Mouse (Mus musculus) mammary gland, adult 2 months (tissue): Measurements from ENCODE around the gene Ndc80. TPM values are rescaled to one million over a fixed set of nuclear protein-coding genes. Genes with fewer than 3 reads are reported as not detected.

ENCODE experiments used
- polyA plus RNA-seq: library from polyadenylated mRNA; depleted of rRNA; stranded (reverse); fragments of >200 nt; gene quantifications from 2 replicates; pipeline ENCODE4 v1.2.3, GENCODE M21; 2012; ENCODE audit warnings: low replicate concordance; rRNA removed

Gene Ndc80
- polyA plus RNA-seq = 0.11 and 0.19 TPM in 2 replicates

DNA sequence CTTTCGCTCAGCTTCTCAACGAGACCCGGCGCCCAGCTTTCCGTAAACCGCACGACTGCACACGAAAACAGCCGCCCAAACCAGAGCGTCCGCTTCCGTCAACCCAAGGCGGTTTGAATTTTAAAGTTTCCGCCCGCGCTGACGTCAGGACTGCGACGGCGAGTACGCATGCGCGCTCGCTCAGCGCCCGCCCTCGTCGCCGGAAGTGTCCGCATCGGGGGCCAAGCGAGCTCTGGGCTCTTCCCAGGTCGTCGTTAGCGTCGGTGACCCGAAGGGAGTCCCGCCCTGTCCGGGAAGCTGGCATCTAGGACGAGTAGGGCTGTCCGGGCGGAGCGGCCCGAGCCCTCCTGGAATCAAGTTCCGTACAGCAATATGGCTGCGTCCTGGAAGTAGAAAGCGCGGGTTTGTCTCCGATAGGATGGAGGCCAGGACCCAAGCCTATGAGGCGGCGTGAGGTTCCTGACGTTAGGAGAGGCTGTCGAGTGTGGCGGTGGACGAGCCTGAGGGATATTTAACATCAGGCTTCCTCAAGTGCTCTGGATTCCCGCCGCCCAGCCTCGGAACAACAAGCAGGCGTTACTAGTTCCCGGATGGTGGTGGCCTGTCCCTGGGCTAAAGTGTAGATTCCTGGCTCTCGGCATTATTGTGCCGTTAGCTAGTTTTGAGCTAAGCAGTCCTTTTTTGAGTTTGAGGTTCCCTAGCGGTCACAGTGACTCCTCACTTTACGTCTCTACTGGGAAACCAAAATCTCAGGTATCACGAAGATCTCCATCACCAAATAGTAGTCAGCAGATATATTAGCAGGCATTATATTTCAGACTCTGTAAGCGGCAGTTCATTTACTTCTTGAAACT, at the start of gene Ndc80:
Ndc80 (minus strand) TSS at position 147 of the 854 bp plus-strand sequence.

DNA sequence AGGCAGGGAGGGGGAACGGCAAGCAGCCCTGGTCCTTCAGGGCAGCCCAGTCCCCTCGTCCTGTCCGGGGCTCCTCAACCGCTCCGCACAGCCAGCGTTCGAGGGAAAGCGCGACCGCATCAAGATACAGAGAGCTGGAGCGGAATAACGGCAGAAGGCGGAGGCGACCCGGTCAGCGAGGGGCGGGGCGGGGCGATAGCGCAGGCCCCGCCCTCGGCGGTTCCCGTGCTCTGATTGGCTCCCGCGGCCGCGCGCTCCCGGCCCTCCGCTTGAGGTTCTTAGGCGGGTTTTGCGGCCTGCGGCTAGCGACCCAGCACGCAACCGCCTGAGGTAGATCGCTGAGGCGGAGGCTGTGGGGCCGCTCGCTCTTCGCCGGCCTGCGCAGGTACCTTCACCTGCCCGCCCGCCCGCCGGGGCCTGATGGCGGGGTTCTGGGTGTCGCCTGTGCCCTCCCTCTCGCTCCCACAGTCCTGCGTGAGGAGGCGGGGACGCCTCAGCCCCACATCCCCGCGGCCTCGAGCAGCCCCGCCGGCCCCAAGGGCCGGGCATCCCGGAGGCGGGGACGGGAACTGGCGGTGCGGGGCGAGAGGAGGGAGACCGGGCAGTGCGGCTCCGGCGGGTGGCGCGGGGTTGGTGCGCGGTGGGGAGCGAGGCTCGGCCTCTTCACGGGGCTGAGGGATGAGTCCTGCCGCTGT, 25.2 kb upstream of the Ndc80 start, which contains the start of gene Spdya:
Spdya (plus strand) TSS at position 305 of the 695 bp plus-strand sequence.

DNA sequence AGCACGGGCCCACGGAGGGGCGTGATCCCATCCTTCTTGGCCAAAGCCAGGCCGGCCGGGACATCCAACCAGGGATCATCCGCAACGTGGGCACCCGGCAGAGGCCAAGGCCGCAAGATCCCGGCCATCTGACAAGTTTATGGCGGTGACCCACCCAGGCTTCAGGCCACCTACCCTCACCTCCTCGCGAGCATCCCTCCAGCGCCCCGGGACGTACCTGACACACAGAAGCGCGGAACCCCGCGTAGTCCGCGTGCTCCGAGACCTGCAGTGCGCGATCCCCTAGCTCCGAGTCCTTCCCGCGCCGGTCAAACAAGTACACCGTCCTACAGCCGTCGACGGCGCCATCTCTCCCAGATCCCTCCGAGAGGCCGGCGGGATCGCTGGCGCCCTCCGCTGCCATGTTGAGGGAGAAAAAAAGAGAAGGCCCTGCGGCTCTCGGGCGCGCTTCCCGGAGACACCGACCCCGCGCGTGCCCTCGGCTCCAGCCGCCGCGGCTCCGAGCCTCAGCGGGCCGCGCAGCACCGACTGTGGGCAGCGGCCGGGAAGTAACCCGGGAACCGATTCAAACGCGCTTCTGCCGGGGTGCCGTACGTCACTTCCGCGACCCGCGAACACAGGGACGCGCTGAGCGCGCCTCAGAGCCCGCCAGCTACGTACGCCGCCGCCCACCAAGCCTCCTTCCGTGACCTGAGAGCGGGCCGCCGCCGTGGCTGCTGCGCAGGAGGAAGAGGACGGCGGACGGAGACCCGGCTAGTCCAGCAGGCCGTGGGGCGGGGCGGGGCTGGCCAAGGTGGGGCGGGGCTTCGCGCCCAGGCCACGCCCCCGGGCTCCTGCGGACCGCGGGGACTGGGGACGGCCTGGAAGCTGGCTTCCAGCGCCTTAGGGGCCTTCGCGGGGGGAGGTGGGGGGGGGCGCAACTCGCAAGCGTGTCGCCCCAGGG, 51.6 kb downstream of the Ndc80 start, which contains the start of gene Smchd1:
Smchd1 (minus strand) TSS at position 582 of the 943 bp plus-strand sequence.

DNA sequence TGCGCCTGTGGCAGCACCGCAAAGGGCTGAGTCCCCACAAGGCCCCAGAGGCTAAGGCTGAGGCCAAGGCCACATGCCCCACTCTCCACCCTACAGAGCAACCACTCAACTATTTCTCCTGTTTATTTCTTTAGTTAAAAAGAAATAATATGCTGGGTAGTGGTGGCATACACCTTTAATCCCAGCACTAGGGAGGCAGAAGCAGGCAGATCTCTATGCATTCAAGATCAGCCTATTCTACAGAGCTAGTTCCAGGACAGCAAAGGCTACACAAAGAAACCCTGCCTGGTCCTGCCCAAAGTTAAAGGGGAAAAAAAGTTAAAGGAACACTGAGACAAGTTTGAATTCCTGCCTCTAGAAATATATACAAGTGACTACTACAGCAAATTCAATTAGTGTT, 66.8 kb downstream of the Ndc80 start, which contains the start of gene Gm4707:
Gm4707 (minus strand) TSS at position 101 of the 400 bp plus-strand sequence.

Other genes starting within 250 kb of the Ndc80 start
- gene Emilin2, start 214.9 kb downstream of the Ndc80 start, polyA plus RNA-seq = 39.4 and 59.8 TPM in 2 replicates
- 1.1 and 2.1 TPM in 2 replicates for gene Gm4707, start 66.9 kb downstream of the Ndc80 start, polyA plus RNA-seq
- gene Smchd1, start 51.5 kb downstream of the Ndc80 start, polyA plus RNA-seq = 8.1 and 12.1 TPM in 2 replicates
- gene Spdya, start 25.2 kb upstream of the Ndc80 start, polyA plus RNA-seq = not detected in 2 replicates
- gene Wdr43, start 89.0 kb upstream of the Ndc80 start, polyA plus RNA-seq = 4.8 and 12.7 TPM in 2 replicates
- gene Togaram2, start 146.4 kb upstream of the Ndc80 start, polyA plus RNA-seq = 0.60 and 1.9 TPM in 2 replicates
- gene Pcare, start 226.0 kb upstream of the Ndc80 start, polyA plus RNA-seq = not detected in 2 replicates
- gene Clip4, start 241.6 kb upstream of the Ndc80 start, polyA plus RNA-seq = 8.6 and 35.0 TPM in 2 replicates